Mouse (Mus musculus) urinary bladder, adult 18-20 months (tissue): ENCODE measurements around the gene Cnr2.
A peak's percentile ranks its signal among the peaks of the same experiment; 100 is the strongest.

Experiments used
- DNase-seq, 2 experiments: peaks; one replicate each; pipeline ENCODE4 v3.0.0; 2022; ENCODE audit warnings: low spot score in 2 of 2, mixed read lengths in 2 of 2

Cnr2 gene

GRCm38 (mm10) chr4:135895071-135895571 lies at the start of gene Cnr2:
TSS of gene Cnr2 (plus strand) at chr4:135895394.
- no peak for DNase-seq

- DNase-seq = no peak
These were observed 47.6 kb upstream of the Cnr2 start for GRCm38 (mm10) chr4:135847581-135847980.

GRCm38 (mm10) chr4:135850411-135851095 lies 44.6 kb upstream of the Cnr2 start:
- no peak for DNase-seq

GRCm38 (mm10) chr4:135851942-135852341 lies 43.3 kb upstream of the Cnr2 start:
- no peak for DNase-seq

- no peak for DNase-seq
These were observed 41.1 kb upstream of the Cnr2 start for GRCm38 (mm10) chr4:135853987-135854546.

GRCm38 (mm10) chr4:135854630-135855029 lies 40.6 kb upstream of the Cnr2 start:
- DNase-seq = no peak

GRCm38 (mm10) chr4:135855080-135855479 lies 40.1 kb upstream of the Cnr2 start:
- DNase-seq = no peak

GRCm38 (mm10) chr4:135855536-135856222 lies 39.5 kb upstream of the Cnr2 start, which contains the start of gene Srsf10:
TSS of gene Srsf10 (plus strand) at chr4:135855747.
- DNase-seq = peak; percentile 87 to 94

- peak; percentile 37 to 59 for DNase-seq
These were observed 38.7 kb upstream of the Cnr2 start for GRCm38 (mm10) chr4:135856223-135857091.

- no peak for DNase-seq
These were observed 37.5 kb upstream of the Cnr2 start for GRCm38 (mm10) chr4:135857597-135858186.

- DNase-seq = no peak
These were observed 26.2 kb upstream of the Cnr2 start for GRCm38 (mm10) chr4:135868996-135869395.

- DNase-seq = no peak
These were observed 24.8 kb upstream of the Cnr2 start for GRCm38 (mm10) chr4:135870227-135871023.

GRCm38 (mm10) chr4:135872015-135872414 lies 23.2 kb upstream of the Cnr2 start:
- no peak for DNase-seq

GRCm38 (mm10) chr4:135872589-135873391 lies 22.4 kb upstream of the Cnr2 start:
- DNase-seq = no peak

- DNase-seq = peak; percentile 84 to 86
These were observed 21.5 kb upstream of the Cnr2 start, which contains the start of gene Pnrc2 for GRCm38 (mm10) chr4:135873526-135874202. TSS of gene Pnrc2 (minus strand) at chr4:135873850.

GRCm38 (mm10) chr4:135874564-135875535 lies 20.3 kb upstream of the Cnr2 start:
- no peak for DNase-seq

- no peak for DNase-seq
These were observed 19.6 kb upstream of the Cnr2 start for GRCm38 (mm10) chr4:135875546-135875945.
